Mouse (Mus musculus): ENCODE measurements around the gene 1110051M20Rik. TPM values are rescaled to one million over a fixed set of nuclear protein-coding genes. Genes with fewer than 3 reads are reported as not detected.
A peak's percentile ranks its signal among the peaks of the same experiment; 100 is the strongest.

The 1110051M20Rik gene
- total and polyA plus RNA-seq, 3 experiments = 0.05 to 0.76 TPM; not detected in 1

DNA sequence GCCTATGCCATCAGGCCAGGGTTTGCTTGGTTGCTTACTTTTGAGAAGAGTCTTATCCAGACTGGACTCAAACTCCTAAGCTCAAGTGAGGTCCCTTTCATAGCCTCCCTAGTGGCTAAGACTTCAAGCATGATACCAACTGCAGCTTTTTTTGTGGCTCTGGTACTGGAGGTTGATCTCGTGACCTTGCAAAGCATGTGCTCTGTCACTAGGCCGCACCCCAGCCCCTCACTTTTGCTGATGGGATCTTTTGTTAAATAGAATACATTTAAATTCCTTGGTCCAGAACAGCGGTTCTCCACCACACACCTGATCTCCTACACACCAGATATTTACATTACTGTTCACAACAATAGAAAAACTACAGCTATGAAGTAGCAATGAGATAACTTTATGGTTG lies 150.3 kb downstream of the 1110051M20Rik start:
- Histone ChIP-seq H3K9me3 (replicated peaks) (no peaks in the 10 kb centered on the region), H3K4me1 (ENCODE audit: insufficient read depth, low read depth, low read length) (peaks cover 6% of the 10 kb centered on the region; the same call in 1 of the 2 replicates), H3K27me3 (ENCODE audit: insufficient read depth, low read length) (peaks cover 26% of the 10 kb centered on the region), H3K4me3 (ENCODE audit: low read depth, low read length) (no peak overlapping the region), H3K36me3 (replicated peaks) (no peaks in the 10 kb centered on the region)
- no peak for TF ChIP-seq GATA2 (IDR thresholded peaks at IDR 0.05; ENCODE audit: borderline replicate concordance, low read depth, low read length)
- no peak for TF ChIP-seq POLR2AphosphoS5 (IDR thresholded peaks at IDR 0.05; ENCODE audit: insufficient replicate concordance, low read depth, low read length)
- no peak for TF ChIP-seq TAL1 (conservative IDR thresholded peaks at IDR 0.05; ENCODE audit: low read depth, low read length)
- no peak for TF ChIP-seq GATA1 (IDR thresholded peaks at IDR 0.05; ENCODE audit: borderline replicate concordance, low read length)
- no peak for TF ChIP-seq CTCF (IDR thresholded peaks at IDR 0.05; ENCODE audit: low read depth, low read length)
- DNase-seq (ENCODE audit: low spot score) (no peak), ATAC-seq (ENCODE audit: extremely low read depth, insufficient number of reproducible peaks, low FRiP score, poor library complexity, severe bottlenecking) (no peak)

- ATAC-seq (ENCODE audit: extremely low read depth, insufficient number of reproducible peaks, low FRiP score, poor library complexity, severe bottlenecking) = no peak
Observed at GRCm38 (mm10) chr2:91291197-91292007, 153.1 kb downstream of the 1110051M20Rik start.

DNA sequence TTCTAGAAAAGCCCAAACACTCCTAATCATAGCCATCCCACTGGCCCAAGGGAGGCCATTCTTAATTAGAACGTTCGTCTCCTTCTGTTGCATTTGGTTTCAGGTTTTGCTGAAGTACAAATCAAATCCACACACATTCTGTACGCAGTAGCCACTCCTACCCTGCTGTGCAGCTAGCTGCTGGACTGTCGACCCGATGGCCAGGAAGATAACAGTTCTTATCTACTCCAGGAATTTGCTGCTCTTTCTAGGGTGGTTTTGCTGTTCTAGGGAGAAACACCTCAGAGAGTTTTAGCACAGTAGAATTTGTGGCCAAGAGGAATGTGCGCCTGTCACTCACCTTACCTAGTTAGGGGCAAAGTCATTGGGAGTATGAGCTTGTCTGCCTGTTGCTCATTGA lies 156.9 kb downstream of the 1110051M20Rik start:
- H3K36me3 ChIP-seq (replicated peaks) = no peaks in the 10 kb centered on the region
- H3K27me3 ChIP-seq (ENCODE audit: insufficient read depth, low read length) = peaks cover 23% of the 10 kb centered on the region
- no peak for TF ChIP-seq GATA1 (IDR thresholded peaks at IDR 0.05; ENCODE audit: borderline replicate concordance, low read length)
- TF ChIP-seq GATA2 (IDR thresholded peaks at IDR 0.05; ENCODE audit: borderline replicate concordance, low read depth, low read length) = no peak
- no peak for TF ChIP-seq TAL1 (conservative IDR thresholded peaks at IDR 0.05; ENCODE audit: low read depth, low read length)
- no peak for TF ChIP-seq CTCF (IDR thresholded peaks at IDR 0.05; ENCODE audit: low read depth, low read length)
- no peak for TF ChIP-seq POLR2AphosphoS5 (IDR thresholded peaks at IDR 0.05; ENCODE audit: insufficient replicate concordance, low read depth, low read length)
- ATAC-seq (ENCODE audit: extremely low read depth, insufficient number of reproducible peaks, low FRiP score, poor library complexity, severe bottlenecking) = peak; percentile 34; the same call in 1 of the 2 replicates
- no peak overlapping the region for H3K4me3 ChIP-seq (ENCODE audit: low read depth, low read length)
- no peak for DNase-seq (ENCODE audit: low spot score)
- H3K9me3 ChIP-seq (replicated peaks) = no peaks in the 10 kb centered on the region
- peaks cover 35% of the 10 kb centered on the region for H3K4me1 ChIP-seq (ENCODE audit: insufficient read depth, low read depth, low read length)

More at GRCm38 (mm10) chr2:91291197-91292007, 153.1 kb downstream of the 1110051M20Rik start:
- no peaks in the 10 kb centered on the region for H3K9me3 ChIP-seq (replicated peaks)
- DNase-seq (ENCODE audit: low spot score) = no peak
- no peaks in the 10 kb centered on the region for H3K36me3 ChIP-seq (replicated peaks)
- peaks cover 23% of the 10 kb centered on the region for H3K4me1 ChIP-seq (ENCODE audit: insufficient read depth, low read depth, low read length)
- H3K27me3 ChIP-seq (ENCODE audit: insufficient read depth, low read length) = peaks cover 27% of the 10 kb centered on the region
- TF ChIP-seq GATA1 (IDR thresholded peaks at IDR 0.05; ENCODE audit: borderline replicate concordance, low read length) (no peak), TAL1 (conservative IDR thresholded peaks at IDR 0.05; ENCODE audit: low read depth, low read length) (no peak), POLR2AphosphoS5 (IDR thresholded peaks at IDR 0.05; ENCODE audit: insufficient replicate concordance, low read depth, low read length) (no peak), CTCF (IDR thresholded peaks at IDR 0.05; ENCODE audit: low read depth, low read length) (no peak), GATA2 (IDR thresholded peaks at IDR 0.05; ENCODE audit: borderline replicate concordance, low read depth, low read length) (no peak)
- no peak overlapping the region for H3K4me3 ChIP-seq (ENCODE audit: low read depth, low read length)

- H3K36me3 ChIP-seq (replicated peaks) = no peaks in the 10 kb centered on the region
- TF ChIP-seq TAL1 (conservative IDR thresholded peaks at IDR 0.05; ENCODE audit: low read depth, low read length) = no peak
- TF ChIP-seq GATA2 (IDR thresholded peaks at IDR 0.05; ENCODE audit: borderline replicate concordance, low read depth, low read length) = no peak
- TF ChIP-seq CTCF (IDR thresholded peaks at IDR 0.05; ENCODE audit: low read depth, low read length) = peak; percentile 71
- no peak for TF ChIP-seq POLR2AphosphoS5 (IDR thresholded peaks at IDR 0.05; ENCODE audit: insufficient replicate concordance, low read depth, low read length)
- no peak for TF ChIP-seq GATA1 (IDR thresholded peaks at IDR 0.05; ENCODE audit: borderline replicate concordance, low read length)
- ATAC-seq (ENCODE audit: extremely low read depth, insufficient number of reproducible peaks, low FRiP score, poor library complexity, severe bottlenecking) (no peak), DNase-seq (ENCODE audit: low spot score) (peak; percentile 38)
- H3K4me1 ChIP-seq (ENCODE audit: insufficient read depth, low read depth, low read length) = peaks cover 35% of the 10 kb centered on the region
- peaks cover 15% of the 10 kb centered on the region for H3K27me3 ChIP-seq (ENCODE audit: insufficient read depth, low read length)
- H3K9me3 ChIP-seq (replicated peaks) = no peaks in the 10 kb centered on the region
- H3K4me3 ChIP-seq (ENCODE audit: low read depth, low read length) = no peak overlapping the region
Observed at GRCm38 (mm10) chr2:91285885-91286505, 158.5 kb downstream of the 1110051M20Rik start.

DNA sequence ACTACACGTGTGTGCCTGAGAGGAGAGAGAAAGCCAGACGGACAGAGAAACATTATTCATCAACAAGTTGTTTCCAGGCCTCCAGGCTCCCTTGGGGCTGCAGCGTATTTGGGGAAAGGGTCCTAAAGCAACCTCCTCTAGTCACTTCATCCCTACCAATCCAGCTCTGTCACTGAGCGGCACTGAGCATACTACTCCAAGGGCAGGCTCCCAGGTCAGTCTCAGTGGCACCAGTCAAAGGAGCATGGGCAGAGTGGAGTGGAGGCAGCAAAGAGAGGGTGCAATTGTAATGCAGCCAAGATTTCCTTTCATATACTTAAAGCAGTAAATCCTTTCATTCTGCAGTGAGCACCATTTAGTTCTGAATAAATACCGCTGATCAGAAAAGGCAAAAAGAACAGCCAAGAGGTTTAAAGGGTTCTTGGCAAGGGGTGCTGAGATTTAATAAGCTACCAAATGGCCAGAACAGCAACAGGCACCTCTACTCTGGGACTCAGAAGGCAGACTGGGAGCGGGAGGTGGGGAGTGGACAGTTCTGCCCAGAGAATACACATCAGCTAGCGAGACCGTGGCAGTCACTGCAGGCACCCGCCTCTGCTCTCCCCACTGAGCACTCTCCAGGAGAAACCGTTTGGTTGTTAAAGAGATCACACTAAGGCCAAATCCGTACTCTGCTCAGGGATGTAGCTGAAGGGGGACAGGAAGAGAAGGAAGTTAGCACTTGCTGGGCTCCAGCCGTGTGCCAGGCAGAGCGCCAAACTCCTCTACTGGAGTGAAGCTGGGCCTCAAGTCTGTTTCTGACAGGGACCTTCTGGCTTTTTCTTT lies 159.9 kb downstream of the 1110051M20Rik start:
- DNase-seq (ENCODE audit: low spot score) (no peak), ATAC-seq (ENCODE audit: extremely low read depth, insufficient number of reproducible peaks, low FRiP score, poor library complexity, severe bottlenecking) (no peak)
- H3K9me3 ChIP-seq (replicated peaks) = no peaks in the 10 kb centered on the region
- peaks cover 37% of the 10 kb centered on the region for H3K4me1 ChIP-seq (ENCODE audit: insufficient read depth, low read depth, low read length)
- H3K36me3 ChIP-seq (replicated peaks) = no peaks in the 10 kb centered on the region
- H3K27me3 ChIP-seq (ENCODE audit: insufficient read depth, low read length) = peaks cover 13% of the 10 kb centered on the region
- no peak for TF ChIP-seq TAL1 (conservative IDR thresholded peaks at IDR 0.05; ENCODE audit: low read depth, low read length)
- no peak for TF ChIP-seq GATA2 (IDR thresholded peaks at IDR 0.05; ENCODE audit: borderline replicate concordance, low read depth, low read length)
- TF ChIP-seq POLR2AphosphoS5 (IDR thresholded peaks at IDR 0.05; ENCODE audit: insufficient replicate concordance, low read depth, low read length) = no peak
- no peak for TF ChIP-seq GATA1 (IDR thresholded peaks at IDR 0.05; ENCODE audit: borderline replicate concordance, low read length)
- no peak for TF ChIP-seq CTCF (IDR thresholded peaks at IDR 0.05; ENCODE audit: low read depth, low read length)
- no peak overlapping the region for H3K4me3 ChIP-seq (ENCODE audit: low read depth, low read length)
